Mouse (Mus musculus) spleen, adult 2 months (tissue): ENCODE results near the gene Cracr2b. TPM values are rescaled to one million over a fixed set of nuclear protein-coding genes. Genes with fewer than 3 reads are reported as not detected.

Source experiments
- DNase-seq, 2 experiments: peaks; one replicate each; pipeline versions ENCODE4 v3.0.0 to v3.0.0-alpha.2; 2012 to 2021; ENCODE audit warnings: low spot score in 2 of 2, low read depth in 1 of 2
- H3K27ac ChIP-seq: fragments of 200-500 bp; 2 replicates; pipeline ENCODE4 v1.5.1; 2012; ENCODE audit warnings: low read length, inconsistent platforms; ENCODE audit not compliant: insufficient read depth
- H3K27me3 ChIP-seq: fragments of 200-500 bp; 2 replicates; pipeline ENCODE4 v1.6.1; 2012; ENCODE audit warnings: mild to moderate bottlenecking, moderate library complexity, low read length, inconsistent platforms; ENCODE audit not compliant: control insufficient read depth, insufficient read depth
- H3K36me3 ChIP-seq: fragments of 200-500 bp; 2 replicates; pipeline ENCODE4 v1.6.1; 2012; ENCODE audit warnings: mild to moderate bottlenecking, low read length, inconsistent platforms; ENCODE audit not compliant: control insufficient read depth, insufficient read depth
- H3K4me1 ChIP-seq: fragments of 200-500 bp; 2 replicates; pipeline ENCODE4 v1.6.1; 2011; ENCODE audit warnings: inconsistent platforms; ENCODE audit not compliant: control insufficient read depth, insufficient read depth, insufficient read length
- H3K4me3 ChIP-seq: fragments of 200-500 bp; 2 replicates; pipeline ENCODE4 v1.5.1; 2011; ENCODE audit warnings: mild to moderate bottlenecking, inconsistent platforms; ENCODE audit not compliant: insufficient read depth, insufficient read length; ENCODE audit errors: extremely low read depth
- CTCF ChIP-seq: fragments of 200-500 bp; IDR thresholded peaks from 2 replicates; pipeline ENCODE4 v1.5.1; 2011; ENCODE audit warnings: mild to moderate bottlenecking, inconsistent platforms; ENCODE audit not compliant: insufficient read depth, insufficient read length, insufficient replicate concordance; ENCODE audit errors: extremely low read depth
- POLR2A ChIP-seq: fragments of 200-500 bp; IDR thresholded peaks from 2 replicates; pipeline ENCODE4 v1.6.1; 2011; ENCODE audit warnings: low read depth, low read length, inconsistent platforms
- WGBS: fragments of 180-500 bp; shearing (Covaris S2); methylation state at CpG from one replicate; pipeline ENCODE4 v1.1.7; 2018; 5-methylcytosine and 5-hydroxymethylcytosine counted together
- polyA plus RNA-seq: library from polyadenylated mRNA; depleted of rRNA; stranded (reverse); fragments of >200 nt; gene quantifications from 2 replicates; pipeline ENCODE4 v1.2.3, GENCODE M21; 2012

The Cracr2b gene
- polyA plus RNA-seq, 1 experiment = 17.7 TPM

- under 1% methylated on average over 45 of the region's 45 CpGs for WGBS
- Histone ChIP-seq H3K36me3 (peaks cover 29% of the 10 kb centered on the region), H3K4me1 (peaks cover 11% of the 10 kb centered on the region; the same call in 1 of the 2 replicates), H3K27ac (peak within 1 kb of the TSS; percentile 88), H3K4me3 (peak within 1 kb of the TSS; percentile 72), H3K27me3 (no peaks in the 10 kb centered on the region)
- DNase-seq = peak; percentile 83 to 95
- peak; percentile 95 for TF ChIP-seq POLR2A
- no peak for TF ChIP-seq CTCF
Measured at GRCm38 (mm10) chr7:141454967-141455551, 5.8 kb upstream of the Cracr2b start, which contains the start of gene Pnpla2. Gene Pnpla2 (plus strand): TSS chr7:141455198.

GRCm38 (mm10) chr7:141455610-141456314 is 5.1 kb upstream of the Cracr2b start:
- WGBS = 2% methylated on average over 23 of the region's 23 CpGs
- peaks cover 11% of the 10 kb centered on the region; the same call in 1 of the 2 replicates for H3K4me1 ChIP-seq
- TF ChIP-seq POLR2A = peak; percentile 17; the same call in 1 of the 2 replicates
- no peak for TF ChIP-seq CTCF
- H3K27me3 ChIP-seq = no peaks in the 10 kb centered on the region
- peak in 1 of 2 experiments; percentile 50 for DNase-seq
- peak overlapping the region; percentile 88 for H3K27ac ChIP-seq
- peak overlapping the region; percentile 72 for H3K4me3 ChIP-seq
- H3K36me3 ChIP-seq = peaks cover 29% of the 10 kb centered on the region

DNA sequence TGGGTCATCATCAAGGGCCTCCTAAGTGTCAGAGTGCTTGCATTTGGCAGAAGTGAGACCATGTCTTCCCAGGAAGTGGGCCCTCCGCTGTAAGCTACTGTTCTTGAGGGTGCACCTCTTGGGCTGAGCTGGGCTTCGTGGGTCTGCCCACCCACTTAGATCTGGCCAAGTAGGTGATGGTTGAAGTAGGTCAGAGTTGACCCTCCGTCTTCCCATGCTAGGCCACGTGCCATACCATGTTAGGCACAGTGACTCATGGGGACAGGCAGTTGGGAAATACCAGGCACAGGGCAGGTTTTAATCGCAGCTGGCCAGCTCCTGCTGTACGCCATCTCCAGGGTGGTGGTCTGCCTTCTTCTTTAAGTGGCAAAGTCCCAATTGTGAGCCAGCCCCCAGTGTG is 4.2 kb upstream of the Cracr2b start:
- H3K36me3 ChIP-seq = peaks cover 24% of the 10 kb centered on the region
- H3K4me3 ChIP-seq = no peak overlapping the region
- DNase-seq = peak in 1 of 2 experiments; percentile 2
- peaks cover 2% of the 10 kb centered on the region; the same call in 1 of the 2 replicates for H3K27me3 ChIP-seq
- peaks cover 11% of the 10 kb centered on the region; the same call in 1 of the 2 replicates for H3K4me1 ChIP-seq
- H3K27ac ChIP-seq = no peak overlapping the region
- TF ChIP-seq POLR2A (no peak), CTCF (no peak)
- 86% methylated on average over 6 of the region's 6 CpGs for WGBS

DNA sequence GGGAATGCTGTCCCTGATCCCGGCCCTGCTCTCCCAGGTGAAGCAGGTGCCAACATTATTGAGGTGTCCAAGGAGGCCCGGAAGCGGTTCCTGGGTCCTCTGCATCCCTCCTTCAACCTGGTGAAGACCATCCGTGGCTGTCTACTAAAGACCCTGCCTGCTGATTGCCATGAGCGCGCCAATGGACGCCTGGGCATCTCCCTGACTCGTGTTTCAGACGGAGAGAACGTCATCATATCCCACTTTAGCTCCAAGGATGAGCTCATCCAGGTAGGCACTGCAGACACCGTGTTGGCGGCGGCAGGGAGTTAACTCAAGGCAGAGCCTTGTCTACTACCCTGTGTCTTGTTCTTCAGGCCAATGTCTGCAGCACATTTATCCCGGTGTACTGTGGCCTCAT is 3.7 kb upstream of the Cracr2b start:
- H3K4me1 ChIP-seq = peaks cover 14% of the 10 kb centered on the region
- H3K27me3 ChIP-seq = peaks cover 5% of the 10 kb centered on the region; the same call in 1 of the 2 replicates
- no peak overlapping the region for H3K27ac ChIP-seq
- no peak overlapping the region for H3K4me3 ChIP-seq
- TF ChIP-seq CTCF = no peak
- TF ChIP-seq POLR2A = no peak
- peak in 1 of 2 experiments; percentile 2 for DNase-seq
- peaks cover 22% of the 10 kb centered on the region for H3K36me3 ChIP-seq
- WGBS = 93% methylated on average over 14 of the region's 14 CpGs

DNA sequence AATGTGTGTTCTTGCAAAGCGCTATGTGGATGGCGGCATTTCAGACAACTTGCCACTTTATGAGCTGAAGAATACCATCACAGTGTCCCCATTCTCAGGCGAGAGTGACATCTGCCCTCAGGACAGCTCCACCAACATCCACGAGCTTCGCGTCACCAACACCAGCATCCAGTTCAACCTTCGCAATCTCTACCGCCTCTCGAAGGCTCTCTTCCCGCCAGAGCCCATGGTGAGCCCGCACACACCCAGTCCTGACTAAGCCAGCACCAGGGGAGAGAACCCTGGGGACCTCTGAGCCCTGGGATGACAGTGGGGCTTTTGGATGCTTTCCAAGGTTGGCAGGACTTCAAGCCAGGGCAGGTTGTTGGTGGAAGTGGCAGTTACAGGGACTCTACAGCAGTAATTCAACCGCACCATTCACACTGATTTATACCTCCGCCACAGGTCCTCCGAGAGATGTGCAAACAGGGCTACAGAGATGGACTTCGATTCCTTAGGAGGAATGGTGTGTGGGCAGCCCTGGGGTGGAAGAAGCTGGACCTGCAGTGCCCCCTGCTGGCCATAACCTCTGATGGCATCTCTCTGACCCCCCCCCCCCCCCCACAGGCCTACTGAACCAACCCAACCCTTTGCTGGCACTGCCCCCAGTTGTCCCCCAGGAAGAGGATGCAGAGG is 2.8 kb upstream of the Cracr2b start:
- DNase-seq = peak in 1 of 2 experiments; percentile 48
- peaks cover 22% of the 10 kb centered on the region for H3K36me3 ChIP-seq
- TF ChIP-seq CTCF = peak; percentile 69
- TF ChIP-seq POLR2A = no peak
- H3K27me3 ChIP-seq = peaks cover 5% of the 10 kb centered on the region; the same call in 1 of the 2 replicates
- no peak overlapping the region for H3K27ac ChIP-seq
- H3K4me1 ChIP-seq = peaks cover 14% of the 10 kb centered on the region
- H3K4me3 ChIP-seq = no peak overlapping the region
- 84% methylated on average over 15 of the region's 15 CpGs for WGBS

DNA sequence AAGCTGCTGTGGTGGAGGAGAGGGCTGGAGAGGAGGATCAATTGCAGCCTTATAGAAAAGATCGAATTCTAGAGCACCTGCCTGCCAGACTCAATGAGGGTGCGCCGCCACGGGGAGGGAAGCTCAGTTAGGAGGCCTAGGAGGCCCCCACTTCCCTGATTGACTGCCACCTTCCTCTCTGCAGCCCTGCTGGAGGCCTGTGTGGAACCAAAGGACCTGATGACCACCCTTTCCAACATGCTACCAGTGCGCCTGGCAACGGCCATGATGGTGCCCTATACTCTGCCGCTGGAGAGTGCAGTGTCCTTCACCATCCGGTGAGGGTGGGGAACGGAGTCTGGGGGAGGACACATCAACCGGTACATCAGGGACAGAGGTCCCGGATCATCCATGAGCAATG is 2.2 kb upstream of the Cracr2b start:
- no peak overlapping the region for H3K27ac ChIP-seq
- 93% methylated on average over 11 of the region's 11 CpGs for WGBS
- peak in 1 of 2 experiments; percentile 4 for DNase-seq
- H3K4me1 ChIP-seq = peaks cover 14% of the 10 kb centered on the region
- no peak overlapping the region for H3K4me3 ChIP-seq
- peaks cover 22% of the 10 kb centered on the region for H3K36me3 ChIP-seq
- H3K27me3 ChIP-seq = peaks cover 5% of the 10 kb centered on the region; the same call in 1 of the 2 replicates
- TF ChIP-seq POLR2A (no peak), CTCF (no peak)

DNA sequence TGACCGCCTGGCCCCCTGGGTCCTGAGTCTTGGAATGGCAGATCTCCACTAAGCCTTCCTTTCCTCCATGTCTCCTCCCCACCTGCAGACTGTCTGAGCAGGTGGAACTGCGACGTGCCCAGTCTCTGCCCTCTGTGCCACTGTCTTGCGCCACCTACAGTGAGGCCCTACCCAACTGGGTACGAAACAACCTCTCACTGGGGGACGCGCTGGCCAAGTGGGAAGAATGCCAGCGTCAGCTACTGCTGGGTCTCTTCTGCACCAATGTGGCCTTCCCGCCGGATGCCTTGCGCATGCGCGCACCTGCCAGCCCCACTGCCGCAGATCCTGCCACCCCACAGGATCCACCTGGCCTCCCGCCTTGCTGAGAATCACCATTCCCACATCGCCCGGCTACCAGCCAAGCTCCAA is 1.6 kb upstream of the Cracr2b start:
- peak in 1 of 2 experiments; percentile 4 for DNase-seq
- Histone ChIP-seq H3K4me3 (no peak overlapping the region), H3K36me3 (peaks cover 22% of the 10 kb centered on the region), H3K4me1 (peaks cover 13% of the 10 kb centered on the region), H3K27me3 (peaks cover 5% of the 10 kb centered on the region; the same call in 1 of the 2 replicates), H3K27ac (no peak overlapping the region)
- WGBS = 94% methylated on average over 17 of the region's 17 CpGs
- no peak for TF ChIP-seq CTCF
- no peak for TF ChIP-seq POLR2A
